Mouse (Mus musculus) forelimb bud, embryonic 11.5 days (tissue): ENCODE data around the gene Tmem40.

ENCODE experiments used
- DNase-seq: peaks from one replicate; pipeline ENCODE4 v3.0.0-alpha.2; 2012; ENCODE audit warnings: low read depth, low spot score

Gene Tmem40

GRCm38 (mm10) chr6:115702901-115703300 is 59.3 kb downstream of the Tmem40 start:
- no peak for DNase-seq

GRCm38 (mm10) chr6:115701302-115701701 is 60.9 kb downstream of the Tmem40 start:
- DNase-seq: no peak

- DNase-seq: no peak
These were observed 61.4 kb downstream of the Tmem40 start for GRCm38 (mm10) chr6:115700778-115701177.

- no peak for DNase-seq
These were observed 63.5 kb downstream of the Tmem40 start for GRCm38 (mm10) chr6:115698699-115699098.

- DNase-seq: no peak
These were observed 64.3 kb downstream of the Tmem40 start for GRCm38 (mm10) chr6:115697739-115698558.

GRCm38 (mm10) chr6:115696707-115697215 is 65.4 kb downstream of the Tmem40 start:
- DNase-seq: no peak

GRCm38 (mm10) chr6:115695124-115695523 is 67.1 kb downstream of the Tmem40 start:
- DNase-seq: no peak

GRCm38 (mm10) chr6:115694441-115694842 is 67.8 kb downstream of the Tmem40 start:
- DNase-seq: no peak

GRCm38 (mm10) chr6:115692963-115693730 is 69.1 kb downstream of the Tmem40 start:
- DNase-seq: peak; percentile 37

- no peak for DNase-seq
These were observed 69.9 kb downstream of the Tmem40 start for GRCm38 (mm10) chr6:115692163-115692950.

- DNase-seq: no peak
These were observed 72.1 kb downstream of the Tmem40 start for GRCm38 (mm10) chr6:115690105-115690504.

GRCm38 (mm10) chr6:115688589-115688988 is 73.6 kb downstream of the Tmem40 start:
- no peak for DNase-seq

- DNase-seq: no peak
These were observed 74.5 kb downstream of the Tmem40 start for GRCm38 (mm10) chr6:115687753-115688152.

GRCm38 (mm10) chr6:115684851-115685646 is 77.2 kb downstream of the Tmem40 start:
- DNase-seq: no peak

GRCm38 (mm10) chr6:115684271-115684670 is 77.9 kb downstream of the Tmem40 start:
- DNase-seq: no peak

- DNase-seq: no peak
These were observed 81.1 kb downstream of the Tmem40 start for GRCm38 (mm10) chr6:115681066-115681465.
